ENCODE assay signal across 28 mouse cellular contexts in genomic region chr17:4928631-4929030, GRCm38 (mm10).
DNase-seq lines count a peak whose midpoint lies in the region; ATAC-seq lines count a peak whose summit lies in the region.
"Had no signal": no experiment of that assay in that cellular context is flagged by ENCODE, and none has a peak within 500 bp of the region (broad histone marks: within the 10 kb centered on the region; RNA-seq: fewer than 3 reads in every experiment).

No protein-coding gene starts in this region.

- no peaks in the 10 kb centered on the region for H3K36me3 ChIP-seq in liver, embryonic 12.5 days
- H3K36me3 ChIP-seq in stomach, embryonic 16.5 days (ENCODE audit: control insufficient read depth, insufficient read depth, low read length), result no peaks in the 10 kb centered on the region
- no peaks in the 10 kb centered on the region for H3K36me3 ChIP-seq in forebrain, embryonic 12.5 days (replicated peaks)
- H3K36me3 ChIP-seq: embryonic facial prominence, embryonic 10.5 days; embryonic facial prominence, embryonic 13.5 days; heart, embryonic 12.5 days; heart, embryonic 15.5 days had no signal

- 28% methylated on average over 5 of the region's 5 CpGs for WGBS in liver, embryonic 12.5 days (ENCODE audit: insufficient replicate concordance)
- 36% methylated on average over 5 of the region's 5 CpGs for WGBS in stomach, embryonic 16.5 days
- 86% methylated on average over 5 of the region's 5 CpGs for WGBS in forebrain, embryonic 12.5 days

- H3K27ac ChIP-seq in liver, embryonic 12.5 days, result no peak overlapping the region
- H3K27ac ChIP-seq in stomach, embryonic 16.5 days (ENCODE audit: low read length), result no peak overlapping the region
- no peak overlapping the region for H3K27ac ChIP-seq in forebrain, embryonic 12.5 days
- H3K27ac ChIP-seq: embryonic facial prominence, embryonic 10.5 days; embryonic facial prominence, embryonic 13.5 days; forebrain, embryonic 13.5 days; gastrocnemius, adult 2 months; heart, embryonic 15.5 days; hindbrain, embryonic 14.5 days; hindbrain, postnatal 0 days had no signal

- no peak overlapping the region for H3K4me2 ChIP-seq in liver, embryonic 12.5 days
- H3K4me2 ChIP-seq in stomach, embryonic 16.5 days (ENCODE audit: low read depth, low read length), result no peak overlapping the region
- no peak overlapping the region for H3K4me2 ChIP-seq in forebrain, embryonic 12.5 days
- H3K4me2 ChIP-seq: embryonic facial prominence, embryonic 13.5 days; forebrain, embryonic 13.5 days; heart, embryonic 12.5 days; heart, embryonic 15.5 days; hindbrain, embryonic 14.5 days had no signal

- H3K4me3 ChIP-seq in liver, embryonic 12.5 days, result no peak overlapping the region
- no peak overlapping the region for H3K4me3 ChIP-seq in stomach, embryonic 16.5 days (replicated peaks; ENCODE audit: low read length)
- no peak overlapping the region for H3K4me3 ChIP-seq in forebrain, embryonic 12.5 days (replicated peaks)
- H3K4me3 ChIP-seq: embryonic facial prominence, embryonic 10.5 days; embryonic facial prominence, embryonic 13.5 days; erythroblast, embryonic 14.5 days; forebrain, embryonic 13.5 days; gastrocnemius, adult 2 months; heart, embryonic 12.5 days; heart, embryonic 15.5 days had no signal

- 0 out of 2 replicates have a peak, but pooled peaks have one; percentile 44 for ATAC-seq in liver, embryonic 12.5 days
- peak; percentile 64; the same call in 1 of the 2 replicates for ATAC-seq in megakaryocyte progenitor cell, adult 5-6 weeks (replicated peaks; ENCODE audit: poor library complexity)
- ATAC-seq in stomach, embryonic 16.5 days (ENCODE audit: insufficient read depth, low FRiP score), result 0 out of 2 replicates have a peak, but pooled peaks have one; percentile 25
- ATAC-seq in forebrain, embryonic 12.5 days (ENCODE audit: low FRiP score), result no peak
- ATAC-seq: CD4-positive, CD25-positive, alpha-beta regulatory T cell, adult 4 months; forebrain, embryonic 13.5 days; forebrain, postnatal 0 days; hindbrain, postnatal 0 days had no signal

- no peak overlapping the region for H3K9ac ChIP-seq in liver, embryonic 12.5 days
- no peak overlapping the region for H3K9ac ChIP-seq in stomach, embryonic 16.5 days (ENCODE audit: low read length)
- H3K9ac ChIP-seq in forebrain, embryonic 12.5 days, result no peak overlapping the region
- H3K9ac ChIP-seq: embryonic facial prominence, embryonic 13.5 days; forebrain, embryonic 13.5 days; forebrain, postnatal 0 days; heart, embryonic 12.5 days; heart, embryonic 15.5 days; hindbrain, embryonic 14.5 days had no signal

- no peaks in the 10 kb centered on the region for H3K9me3 ChIP-seq in liver, embryonic 12.5 days (replicated peaks)
- no peaks in the 10 kb centered on the region for H3K9me3 ChIP-seq in stomach, embryonic 16.5 days (replicated peaks; ENCODE audit: control insufficient read depth, low read length)
- no peaks in the 10 kb centered on the region for H3K9me3 ChIP-seq in forebrain, embryonic 12.5 days
- H3K9me3 ChIP-seq: embryonic facial prominence, embryonic 10.5 days; embryonic facial prominence, embryonic 13.5 days; forebrain, embryonic 13.5 days; heart, embryonic 15.5 days had no signal

- DNase-seq in liver, result no peak
- no peak for DNase-seq in embryo, embryonic 10 days (ENCODE audit: low spot score)
- DNase-seq: adrenal gland, adult 2 months; adrenal gland, postnatal 14 days; cerebellum, adult 11 months; cerebellum, adult 2 months; cerebellum, adult 9-11 months; cerebellum, postnatal 25 days; embryo, embryonic 11 days; forebrain, postnatal 0 days; gastrocnemius, adult 2 months; gastrocnemius, postnatal 14 days; heart, adult 18-20 months; heart, postnatal 10 days; heart, postnatal 4 days had no signal

- peaks cover 17% of the 10 kb centered on the region for H3K27me3 ChIP-seq in liver, embryonic 12.5 days (replicated peaks)
- no peaks in the 10 kb centered on the region for H3K27me3 ChIP-seq in stomach, embryonic 16.5 days (ENCODE audit: control insufficient read depth, insufficient read depth, low read length)
- H3K27me3 ChIP-seq in forebrain, embryonic 12.5 days, result no peaks in the 10 kb centered on the region
- H3K27me3 ChIP-seq: embryonic facial prominence, embryonic 13.5 days; forebrain, embryonic 13.5 days; heart, embryonic 12.5 days; heart, embryonic 15.5 days had no signal

- peaks cover 5% of the 10 kb centered on the region for H3K4me1 ChIP-seq in liver, embryonic 12.5 days
- no peaks in the 10 kb centered on the region for H3K4me1 ChIP-seq in stomach, embryonic 16.5 days (ENCODE audit: control insufficient read depth, insufficient read depth, low read length)
- H3K4me1 ChIP-seq in forebrain, embryonic 12.5 days, result no peaks in the 10 kb centered on the region
- H3K4me1 ChIP-seq: embryonic facial prominence, embryonic 10.5 days; embryonic facial prominence, embryonic 13.5 days; forebrain, embryonic 13.5 days; heart, embryonic 12.5 days; heart, embryonic 15.5 days had no signal
